Mouse (Mus musculus) thymus, postnatal 0 days (tissue): ENCODE results near the gene Aqr. TPM values are rescaled to one million over a fixed set of nuclear protein-coding genes. Genes with fewer than 3 reads are reported as not detected.
"Not testable (repeated sequence)": the region's sequence is repeated elsewhere in the genome, so short reads cannot be mapped to it uniquely, and the experiment has no call there.

ENCODE experiments used
- DNase-seq: peaks from one replicate; pipeline ENCODE4 v3.0.0-alpha.2; 2015; ENCODE audit warnings: low spot score
- polyA plus RNA-seq: library from polyadenylated mRNA; unstranded; fragments of >200 nt; fragmentation: Nextera tagmentation; extraction: Ambion mirVana; gene quantifications from 2 replicates; pipeline ENCODE4 v1.2.1, GENCODE M21; 2015

The Aqr gene
- polyA plus RNA-seq: 53.7 and 56.7 TPM in 2 replicates

GRCm38 (mm10) chr2:114186924-114187323 lies at the start of gene Aqr:
TSS of gene Aqr (minus strand) at chr2:114187024.
- DNase-seq: not testable (repeated sequence)

- DNase-seq: no peak
These were observed 49.7 kb upstream of the Aqr start for GRCm38 (mm10) chr2:114236566-114236965.

GRCm38 (mm10) chr2:114235584-114235983 lies 48.8 kb upstream of the Aqr start:
- no peak for DNase-seq

GRCm38 (mm10) chr2:114231248-114231647 lies 44.4 kb upstream of the Aqr start:
- DNase-seq: no peak

- no peak for DNase-seq
These were observed 41.8 kb upstream of the Aqr start for GRCm38 (mm10) chr2:114228672-114229071.

GRCm38 (mm10) chr2:114205036-114205435 lies 18.2 kb upstream of the Aqr start:
- DNase-seq: no peak

- no peak for DNase-seq
These were observed 14.8 kb upstream of the Aqr start for GRCm38 (mm10) chr2:114201574-114201973.

GRCm38 (mm10) chr2:114200932-114201559 lies 14.2 kb upstream of the Aqr start, which contains the start of gene Zfp770:
TSS of gene Zfp770 (minus strand) at chr2:114201469.
- peak; percentile 79 for DNase-seq

GRCm38 (mm10) chr2:114196421-114196820 lies 9.6 kb upstream of the Aqr start:
- DNase-seq: no peak

- DNase-seq: no peak
These were observed 8.8 kb downstream of the Aqr start for GRCm38 (mm10) chr2:114177802-114178733.

GRCm38 (mm10) chr2:114174651-114175484 lies 12.0 kb downstream of the Aqr start:
- peak; percentile 86 for DNase-seq

GRCm38 (mm10) chr2:114173248-114173647 lies 13.6 kb downstream of the Aqr start:
- DNase-seq: no peak

GRCm38 (mm10) chr2:114167837-114168236 lies 19.0 kb downstream of the Aqr start:
- DNase-seq: no peak

GRCm38 (mm10) chr2:114161978-114162377 lies 24.8 kb downstream of the Aqr start:
- DNase-seq: no peak

- DNase-seq: no peak
These were observed 29.5 kb downstream of the Aqr start for GRCm38 (mm10) chr2:114157345-114157744.

GRCm38 (mm10) chr2:114156639-114157038 lies 30.2 kb downstream of the Aqr start:
- no peak for DNase-seq

- DNase-seq: peak; percentile 6
These were observed 33.6 kb downstream of the Aqr start for GRCm38 (mm10) chr2:114153247-114153646.

- DNase-seq: no peak
These were observed 39.9 kb downstream of the Aqr start for GRCm38 (mm10) chr2:114146864-114147458.

- DNase-seq: peak; percentile 83
These were observed 41.5 kb downstream of the Aqr start for GRCm38 (mm10) chr2:114145315-114145801.

- DNase-seq: peak; percentile 76
These were observed 41.9 kb downstream of the Aqr start for GRCm38 (mm10) chr2:114144915-114145314.

- DNase-seq: no peak
These were observed 43.0 kb downstream of the Aqr start for GRCm38 (mm10) chr2:114143842-114144241.
